ENCODE assay signal across 8 mouse cellular contexts in genomic region chr3:86040286-86041201, GRCm38 (mm10). TPM values are rescaled to one million over a fixed set of nuclear protein-coding genes. Genes with fewer than 3 reads are reported as not detected.
DNase-seq lines count a peak whose midpoint lies in the region.
"Had no signal": no experiment of that assay in that cellular context is flagged by ENCODE, and none has a peak within 500 bp of the region (broad histone marks: within the 10 kb centered on the region; RNA-seq: fewer than 3 reads in every experiment).

No protein-coding gene starts in this region.

- intact Hi-C loops in left cerebral cortex, postnatal 4 days (cut with DNase I) = no loop called here

- peak; percentile 26 for DNase-seq in urinary bladder, postnatal 14 days (ENCODE audit: low spot score)
- no peak for DNase-seq in urinary bladder, postnatal 4 days (ENCODE audit: low spot score in 2 of 2)
- peak; percentile 75 to 79 for DNase-seq in heart, adult 18-20 months
- DNase-seq in kidney, postnatal 10 days = peak; percentile 48
- peak; percentile 18 for DNase-seq in testis, postnatal 14 days (ENCODE audit: low spot score)
- DNase-seq in left cerebral cortex, postnatal 4 days = no peak
- no peak for DNase-seq in right cerebral cortex, postnatal 4 days
- DNase-seq: retina, postnatal 1 day had no signal

RNA-seq across cellular contexts. Expression of gene Prss48, which starts 38.3 kb away (rescaled TPM):
- total RNA-seq in heart, adult 18-20 months (2021) = not detected
- not detected for total RNA-seq in left cerebral cortex, postnatal 4 days (2021)

Comparison
In these comparisons a context has a peak if more than half of its experiments do, and no peak if none do; other contexts are left out.
1. DNase-seq: peak in urinary bladder, postnatal 14 days (single experiment), heart, adult 18-20 months (2 of 2), kidney, postnatal 10 days (single experiment) and testis, postnatal 14 days (single experiment); none in urinary bladder, postnatal 4 days (0 of 2), left cerebral cortex, postnatal 4 days (single experiment) and right cerebral cortex, postnatal 4 days (single experiment).